Mouse (Mus musculus) testis, adult 2 months (tissue): ENCODE measurements around the gene Prkn. TPM values are rescaled to one million over a fixed set of nuclear protein-coding genes. Genes with fewer than 3 reads are reported as not detected.

Source experiments
- H3K27ac ChIP-seq: fragments of 200-500 bp; 2 replicates; pipeline ENCODE4 v1.5.1; 2012; ENCODE audit warnings: low read depth, low read length; ENCODE audit not compliant: control insufficient read depth, insufficient read depth
- H3K27me3 ChIP-seq: fragments of 200-500 bp; 2 replicates; pipeline ENCODE4 v1.6.1; 2012; ENCODE audit warnings: mild to moderate bottlenecking, low read length, moderate library complexity; ENCODE audit not compliant: control insufficient read depth, insufficient read depth
- H3K36me3 ChIP-seq: fragments of 200-500 bp; 2 replicates; pipeline ENCODE4 v1.6.1; 2012; ENCODE audit warnings: mild to moderate bottlenecking, low read length; ENCODE audit not compliant: control insufficient read depth, insufficient read depth
- H3K4me1 ChIP-seq: fragments of 200-500 bp; 2 replicates; pipeline ENCODE4 v1.6.1; 2012; ENCODE audit warnings: low read length; ENCODE audit not compliant: control insufficient read depth, insufficient read depth
- H3K4me3 ChIP-seq: fragments of 200-500 bp; 2 replicates; pipeline ENCODE4 v1.5.1; 2012; ENCODE audit warnings: low read depth, mild to moderate bottlenecking, low read length, moderate library complexity, mixed read lengths; ENCODE audit not compliant: control insufficient read depth
- CTCF ChIP-seq: fragments of 200-500 bp; IDR thresholded peaks from 2 replicates; pipeline ENCODE4 v1.5.1; 2012; ENCODE audit warnings: low read depth, mild to moderate bottlenecking, inconsistent platforms, low read length, moderate library complexity; ENCODE audit not compliant: control insufficient read depth, insufficient read depth, insufficient replicate concordance
- POLR2A ChIP-seq: fragments of 200-500 bp; IDR thresholded peaks from 2 replicates; pipeline ENCODE4 v1.6.1; 2012; ENCODE audit warnings: low read depth, mild to moderate bottlenecking, inconsistent platforms, low read length, moderate library complexity; ENCODE audit not compliant: control insufficient read depth
- polyA plus RNA-seq: library from polyadenylated mRNA; depleted of rRNA; stranded (reverse); fragments of >200 nt; gene quantifications from 2 replicates; pipeline ENCODE4 v1.2.3, GENCODE M21; 2012

Prkn gene
- polyA plus RNA-seq, 1 experiment = 13.2 TPM

DNA sequence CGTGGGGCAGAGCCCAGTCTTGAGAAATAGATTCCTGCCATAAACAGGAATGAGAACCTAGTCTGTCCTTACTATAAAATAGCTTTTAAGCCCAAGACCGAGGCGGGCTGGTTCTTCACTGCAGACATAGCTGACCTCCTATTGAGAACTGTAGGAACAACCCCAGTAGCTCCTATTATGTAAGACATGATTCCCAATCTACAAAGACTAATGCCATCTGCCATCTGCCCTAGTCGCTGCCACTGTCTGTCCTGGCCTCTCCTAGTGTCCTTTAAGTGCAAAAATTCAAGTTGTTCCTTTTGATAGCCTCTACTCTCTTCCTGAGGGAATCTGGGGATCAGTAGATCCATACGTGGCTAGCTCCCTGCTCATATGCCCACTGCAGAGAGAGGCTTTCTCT lies 1074.3 kb downstream of the Prkn start:
- H3K4me1 ChIP-seq = peaks cover 5% of the 10 kb centered on the region; the same call in 1 of the 2 replicates
- TF ChIP-seq CTCF = no peak
- TF ChIP-seq POLR2A = no peak
- no peak overlapping the region for H3K27ac ChIP-seq
- H3K27me3 ChIP-seq = no peaks in the 10 kb centered on the region
- no peak overlapping the region for H3K4me3 ChIP-seq
- H3K36me3 ChIP-seq = no peaks in the 10 kb centered on the region

DNA sequence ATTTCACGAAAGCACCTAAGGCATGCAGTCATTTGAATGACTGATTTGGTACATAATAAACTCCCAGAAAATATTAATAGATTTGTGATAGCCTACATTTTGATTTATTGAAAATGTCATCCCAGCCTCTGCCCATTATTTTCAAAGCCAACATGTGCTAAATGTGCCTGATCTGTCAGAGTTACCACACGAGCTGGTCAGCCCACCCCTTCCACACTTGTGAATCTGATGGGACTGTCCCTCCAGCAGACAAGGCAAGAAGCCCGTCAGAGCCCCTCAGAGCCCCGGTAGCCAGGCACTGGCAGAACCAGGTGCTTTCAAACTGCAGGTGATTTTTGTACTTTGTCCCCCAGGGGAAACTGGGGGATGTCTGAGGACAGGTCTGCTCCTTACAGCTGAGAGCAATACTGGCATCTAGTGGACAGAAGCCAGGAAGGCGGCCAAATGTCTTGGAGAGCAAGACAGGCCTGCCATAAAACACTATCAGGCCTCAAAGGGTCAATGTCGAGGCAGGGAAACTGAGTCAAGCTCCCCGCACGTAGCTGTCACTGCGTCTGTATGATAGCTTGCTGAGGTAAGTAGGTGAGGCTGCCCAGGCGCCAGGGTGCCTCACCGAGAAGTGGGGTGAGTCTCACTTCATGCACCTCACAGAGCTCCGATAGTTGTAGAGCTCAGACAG lies 1078.1 kb downstream of the Prkn start:
- no peaks in the 10 kb centered on the region for H3K4me1 ChIP-seq
- H3K27me3 ChIP-seq = no peaks in the 10 kb centered on the region
- TF ChIP-seq CTCF (peak; percentile 21; the same call in 1 of the 2 replicates), POLR2A (no peak)
- no peaks in the 10 kb centered on the region for H3K36me3 ChIP-seq
- H3K27ac ChIP-seq = no peak overlapping the region
- no peak overlapping the region for H3K4me3 ChIP-seq

DNA sequence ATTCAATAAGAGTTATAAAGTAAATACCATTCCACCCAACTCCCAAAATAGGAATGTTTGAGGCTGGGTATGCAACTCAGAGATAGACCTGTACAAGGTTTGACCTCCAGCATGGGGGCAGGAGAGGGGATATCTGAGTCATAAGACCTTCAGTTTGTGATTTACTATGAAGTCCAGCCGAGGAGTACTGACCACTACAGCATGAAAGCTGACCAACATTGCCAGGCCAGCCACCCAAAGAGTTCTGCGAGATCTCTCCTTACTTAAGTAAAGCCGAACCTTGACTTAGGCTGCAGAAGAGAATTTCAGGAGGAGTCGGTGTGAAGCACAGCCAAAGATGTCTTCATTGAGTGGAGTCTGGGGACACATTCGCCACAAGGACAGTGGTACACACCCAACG lies 1079.4 kb downstream of the Prkn start:
- Histone ChIP-seq H3K4me1 (no peaks in the 10 kb centered on the region), H3K36me3 (no peaks in the 10 kb centered on the region), H3K27ac (no peak overlapping the region), H3K4me3 (no peak overlapping the region), H3K27me3 (no peaks in the 10 kb centered on the region)
- TF ChIP-seq CTCF (no peak), POLR2A (no peak)

DNA sequence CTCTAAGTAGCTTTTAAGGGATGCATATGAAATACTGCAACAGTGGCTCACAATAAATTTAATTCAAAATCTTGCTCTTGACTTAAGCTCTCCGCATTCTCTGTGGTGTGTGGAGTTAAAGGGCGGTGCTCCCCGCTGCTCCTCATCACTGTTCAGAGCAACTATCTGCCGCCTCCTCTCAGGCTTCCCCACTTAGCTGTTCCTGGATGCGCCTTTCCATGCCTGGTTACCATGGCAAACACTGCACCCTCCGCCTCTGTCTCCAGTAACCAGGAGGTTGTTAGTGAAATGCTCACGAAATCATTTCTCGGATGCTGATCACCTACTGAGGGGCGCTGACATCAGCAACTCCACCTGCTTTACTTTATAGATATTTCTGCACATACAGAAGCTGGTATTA lies 1080.8 kb downstream of the Prkn start:
- TF ChIP-seq CTCF (no peak), POLR2A (no peak)

DNA sequence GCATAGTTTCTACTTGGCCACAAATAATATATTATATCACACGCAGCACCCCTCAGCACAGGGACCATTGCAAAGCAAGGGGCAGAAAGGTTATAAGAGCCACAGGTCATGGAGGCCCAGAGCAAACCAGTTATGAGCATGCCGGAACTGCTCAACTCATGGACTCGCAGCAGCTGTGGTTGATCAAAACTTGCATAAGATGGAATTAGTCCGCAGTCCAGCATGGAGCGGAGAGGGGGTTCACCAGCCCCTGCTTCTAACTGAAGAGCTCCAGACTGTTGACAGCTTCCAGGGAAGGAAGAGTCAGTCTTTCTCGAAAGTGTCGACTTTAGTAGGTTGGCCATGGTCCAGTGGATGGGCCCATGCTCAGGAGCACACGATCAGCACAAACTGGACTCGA lies 1083.8 kb downstream of the Prkn start:
- TF ChIP-seq CTCF = no peak
- no peak for TF ChIP-seq POLR2A
- Histone ChIP-seq H3K36me3 (no peaks in the 10 kb centered on the region), H3K27ac (no peak overlapping the region), H3K4me3 (no peak overlapping the region), H3K4me1 (no peaks in the 10 kb centered on the region), H3K27me3 (no peaks in the 10 kb centered on the region)

More for the DNA sequence above, 1080.8 kb downstream of the Prkn start:
- Histone ChIP-seq H3K27me3 (no peaks in the 10 kb centered on the region), H3K27ac (no peak overlapping the region), H3K4me1 (no peaks in the 10 kb centered on the region), H3K36me3 (no peaks in the 10 kb centered on the region), H3K4me3 (no peak overlapping the region)

DNA sequence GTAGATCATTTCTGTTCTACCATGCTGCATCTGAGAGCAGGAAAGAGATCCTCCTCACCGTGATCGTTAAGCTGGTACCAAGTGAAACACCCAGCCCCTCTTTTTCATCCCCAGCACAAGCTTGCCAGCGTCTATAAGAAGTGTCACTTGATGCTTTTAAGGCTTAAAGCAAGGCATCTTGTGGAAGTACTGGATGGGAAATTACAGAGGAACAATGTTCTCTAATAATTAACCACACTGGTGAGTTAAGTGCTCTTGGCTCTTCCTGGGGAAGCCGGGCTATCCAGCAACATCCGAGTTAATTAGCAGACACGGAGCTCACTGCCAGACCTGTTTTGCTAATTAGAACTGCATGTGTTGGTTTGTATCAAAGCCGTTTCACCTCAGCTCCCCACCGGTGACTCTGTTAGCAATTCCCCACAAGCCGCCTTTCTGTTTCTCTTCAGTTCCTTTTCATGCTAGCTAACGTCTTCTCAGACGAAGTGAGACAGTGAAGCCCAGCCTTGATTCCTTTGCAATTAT lies 1086.7 kb downstream of the Prkn start:
- Histone ChIP-seq H3K4me3 (no peak overlapping the region), H3K36me3 (no peaks in the 10 kb centered on the region), H3K27me3 (no peaks in the 10 kb centered on the region), H3K27ac (no peak overlapping the region), H3K4me1 (no peaks in the 10 kb centered on the region)
- TF ChIP-seq POLR2A (no peak), CTCF (no peak)

DNA sequence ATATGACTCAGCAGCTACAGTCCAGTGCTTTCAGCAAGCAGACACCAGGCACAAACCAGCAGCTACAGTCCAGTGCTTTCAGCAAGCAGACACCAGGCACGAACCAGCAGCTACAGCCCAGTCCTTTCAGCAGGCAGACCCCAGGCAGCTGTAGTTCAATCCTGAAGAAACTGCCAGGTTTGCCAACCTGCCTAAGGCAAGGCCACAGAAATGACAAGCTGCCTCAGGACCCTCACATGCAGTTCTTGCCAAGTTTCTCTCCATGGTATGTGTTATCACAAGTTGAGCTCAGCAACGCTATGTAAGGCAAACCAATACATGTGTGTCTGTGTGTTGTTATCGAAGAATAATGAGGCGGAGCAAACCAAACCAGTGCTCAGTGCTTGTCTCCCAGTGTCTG lies 1091.5 kb downstream of the Prkn start:
- H3K36me3 ChIP-seq = no peaks in the 10 kb centered on the region
- H3K4me1 ChIP-seq = no peaks in the 10 kb centered on the region
- H3K27me3 ChIP-seq = no peaks in the 10 kb centered on the region
- no peak overlapping the region for H3K4me3 ChIP-seq
- no peak overlapping the region for H3K27ac ChIP-seq
- no peak for TF ChIP-seq POLR2A
- no peak for TF ChIP-seq CTCF
